Mouse (Mus musculus) forebrain, postnatal 0 days (tissue): ENCODE data around the gene Hist1h2bg. TPM values are rescaled to one million over a fixed set of nuclear protein-coding genes. Genes with fewer than 3 reads are reported as not detected.
A peak's percentile ranks its signal among the peaks of the same experiment; 100 is the strongest.
"Not testable (repeated sequence)": the region's sequence is repeated elsewhere in the genome, so short reads cannot be mapped to it uniquely, and the experiment has no call there.

Source experiments
- ATAC-seq: fragments of 200-750 bp; cut with Nextera tagmentation; 2 replicates; pipeline ENCODE4 v1.8.0; 2017; ENCODE audit warnings: mild to moderate bottlenecking, moderate library complexity
- DNase-seq: peaks from one replicate; pipeline ENCODE4 v3.0.0-alpha.2; 2015
- H3K27ac ChIP-seq: fragments of 300-500 bp; sonication (generic); 2 replicates; pipeline ENCODE4 v1.5.1; 2014; ENCODE audit warnings: low read depth, mild to moderate bottlenecking, antibody characterized with exemption, low read length, moderate library complexity, mixed read lengths
- H3K27me3 ChIP-seq: fragments of 300-500 bp; sonication (generic); 2 replicates; pipeline ENCODE4 v1.6.1; 2014; ENCODE audit warnings: mild to moderate bottlenecking, low read length, mixed read lengths; ENCODE audit not compliant: insufficient read depth
- H3K36me3 ChIP-seq: fragments of 300-500 bp; sonication (generic); 2 replicates; pipeline ENCODE4 v1.6.1; 2014; ENCODE audit warnings: mild to moderate bottlenecking, moderate library complexity; ENCODE audit not compliant: insufficient read depth
- H3K4me1 ChIP-seq: fragments of 300-500 bp; sonication (generic); 2 replicates; pipeline ENCODE4 v1.6.1; 2014; ENCODE audit warnings: antibody characterized with exemption; ENCODE audit not compliant: insufficient read depth
- H3K4me2 ChIP-seq: fragments of 300-500 bp; sonication (generic); 2 replicates; pipeline ENCODE4 v1.6.1; 2014; ENCODE audit warnings: low read depth, mild to moderate bottlenecking, moderate library complexity
- H3K4me3 ChIP-seq: fragments of 300-500 bp; sonication (generic); 2 replicates; pipeline ENCODE4 v1.5.1; 2014; ENCODE audit warnings: low read depth, low read length, mixed read lengths
- H3K9ac ChIP-seq: fragments of 300-500 bp; sonication (generic); 2 replicates; pipeline ENCODE4 v1.6.1; 2014; ENCODE audit warnings: mild to moderate bottlenecking
- H3K9me3 ChIP-seq: fragments of 300-500 bp; sonication (generic); 2 replicates; pipeline ENCODE4 v1.6.1; 2016; ENCODE audit warnings: low read length
- CTCF ChIP-seq: sonication (generic); IDR thresholded peaks from 2 replicates; pipeline ENCODE4 v1.5.1; 2016; ENCODE audit warnings: antibody characterized with exemption, control low read depth, low read depth
- WGBS: fragments of 180-500 bp; shearing (Covaris S2); extraction: QIAGEN DNeasy Blood & Tissue Kit; methylation state at CpG from one replicate; pipeline ENCODE4 v1.1.7; 2014; 5-methylcytosine and 5-hydroxymethylcytosine counted together
- polyA plus RNA-seq: library from polyadenylated mRNA; unstranded; fragments of >200 nt; fragmentation: Nextera tagmentation; extraction: Ambion mirVana; gene quantifications from 2 replicates; pipeline ENCODE4 v1.2.1, GENCODE M21; 2015
- total RNA-seq: library from RNA; depleted of rRNA; stranded (reverse); fragments of >200 nt; gene quantifications from 2 replicates; pipeline ENCODE4 v1.2.3, GENCODE M21; 2014

Gene Hist1h2bg
- total and polyA plus RNA-seq, 2 experiments from 2014 or later, result 3.6 to 367 TPM

GRCm38 (mm10) chr13:23550761-23551145 is 20.4 kb upstream of the Hist1h2bg start:
- Histone ChIP-seq H3K4me1 (0 out of 2 replicates have a peak, but pooled peaks cover 4% of the 10 kb centered on the region), H3K4me3 (peak overlapping the region; percentile 40), H3K36me3 (no peaks in the 10 kb centered on the region), H3K9ac (peak overlapping the region; percentile 49), H3K9me3 (no peaks in the 10 kb centered on the region), H3K4me2 (peak overlapping the region; percentile 57), H3K27me3 (no peaks in the 10 kb centered on the region), H3K27ac (peak overlapping the region; percentile 75)
- peak; percentile 24 for DNase-seq
- WGBS, result 9% methylated on average over 3 of the region's 3 CpGs
- no peak for TF ChIP-seq CTCF
- no peak for ATAC-seq

DNA sequence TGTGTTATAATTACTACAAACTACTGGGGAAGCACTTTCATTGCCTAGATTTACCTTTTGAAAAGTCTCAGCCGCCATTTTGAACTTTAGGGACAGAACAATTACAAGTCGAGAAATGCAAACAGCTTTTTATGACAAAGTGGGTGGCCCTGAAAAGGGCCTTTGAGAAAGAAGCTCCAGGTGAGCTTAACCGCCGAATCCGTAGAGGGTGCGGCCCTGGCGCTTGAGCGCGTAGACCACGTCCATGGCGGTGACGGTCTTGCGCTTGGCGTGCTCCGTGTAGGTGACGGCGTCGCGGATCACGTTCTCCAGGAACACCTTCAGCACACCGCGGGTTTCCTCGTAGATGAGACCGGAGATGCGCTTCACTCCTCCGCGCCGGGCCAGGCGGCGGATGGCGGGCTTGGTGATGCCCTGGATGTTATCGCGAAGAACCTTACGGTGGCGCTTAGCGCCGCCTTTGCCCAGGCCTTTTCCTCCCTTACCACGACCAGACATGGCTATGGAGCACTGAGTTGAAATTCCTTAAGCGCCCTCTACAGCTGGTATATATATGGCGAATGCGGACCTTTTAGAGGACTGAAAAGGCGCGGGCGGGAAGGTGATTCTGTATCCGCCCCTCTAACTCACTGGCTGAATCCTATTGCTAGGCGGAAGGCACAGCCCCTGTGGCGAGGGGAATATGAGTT is 19.9 kb upstream of the Hist1h2bg start, which contains the start of gene Hist1h4f:
Gene Hist1h4f, minus strand, starts transcription at position 503 of the 689 bp plus-strand sequence.
- WGBS, result 3% methylated on average over 47 of the region's 47 CpGs
- H3K4me2 ChIP-seq, result peak within 1 kb of the TSS; percentile 57
- not testable (repeated sequence) for H3K4me1 ChIP-seq, H3K36me3 ChIP-seq, H3K27me3 ChIP-seq, H3K9me3 ChIP-seq
- peak; percentile 72 for TF ChIP-seq CTCF
- H3K27ac ChIP-seq, result peak within 1 kb of the TSS; percentile 75
- H3K9ac ChIP-seq, result peak within 1 kb of the TSS; percentile 49
- peak; percentile 95 for DNase-seq
- peak; percentile 88 for ATAC-seq
- peak within 1 kb of the TSS; percentile 40 for H3K4me3 ChIP-seq

DNA sequence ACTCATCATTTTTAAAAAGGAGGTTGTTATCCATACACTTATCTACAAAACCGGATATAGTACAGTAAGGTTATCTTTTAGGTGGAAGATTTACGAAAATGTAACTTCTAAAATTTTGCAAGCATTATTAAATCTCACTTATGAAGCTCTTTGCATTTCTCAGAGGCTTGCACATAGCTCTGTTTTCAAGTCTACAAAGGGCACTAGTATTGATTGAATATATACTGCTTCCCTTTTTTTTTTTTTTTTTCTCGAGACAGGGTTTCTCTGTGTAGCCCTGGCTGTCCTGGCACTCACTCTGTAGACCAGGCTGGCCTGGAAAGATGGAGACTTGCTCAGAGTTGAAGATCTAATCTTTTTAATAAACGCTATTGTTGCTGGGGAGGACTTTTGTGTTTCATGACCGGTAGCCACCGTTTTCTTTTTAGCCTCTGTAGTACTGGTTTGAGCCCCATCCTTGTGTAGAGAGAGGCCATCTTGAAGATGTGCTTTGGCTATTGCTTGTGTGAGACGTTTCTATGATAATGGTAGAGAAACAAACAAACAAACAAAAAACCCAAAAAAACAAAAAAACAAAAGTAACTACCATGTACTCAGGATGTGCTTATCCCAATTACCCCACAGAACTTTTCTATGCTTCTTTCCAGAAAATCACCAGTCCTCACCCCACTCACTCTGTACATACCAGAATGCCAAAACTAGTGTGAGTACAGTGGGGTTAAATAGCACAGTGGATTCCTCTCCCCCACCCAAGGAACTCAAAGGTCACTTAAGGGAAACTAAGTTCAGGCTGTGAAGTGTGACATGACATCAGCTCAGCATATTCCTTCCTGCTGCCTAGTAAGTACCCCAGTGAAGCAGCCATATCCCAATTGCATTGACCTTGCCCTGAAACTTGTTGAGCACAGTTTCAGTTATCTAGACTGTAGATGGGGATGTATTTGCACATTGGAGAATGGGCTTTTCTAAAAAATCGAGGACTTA is 19.0 kb upstream of the Hist1h2bg start:
- H3K27ac ChIP-seq, result no peak overlapping the region; the same call in 1 of the 2 replicates
- 0 out of 2 replicates have a peak, but pooled peaks cover 4% of the 10 kb centered on the region for H3K4me1 ChIP-seq
- H3K36me3 ChIP-seq, result no peaks in the 10 kb centered on the region
- no peak overlapping the region for H3K9ac ChIP-seq
- DNase-seq (no peak), ATAC-seq (no peak)
- H3K4me2 ChIP-seq, result peak overlapping the region; percentile 57
- H3K4me3 ChIP-seq, result peak overlapping the region; percentile 40; the same call in 1 of the 2 replicates
- TF ChIP-seq CTCF, result no peak
- H3K9me3 ChIP-seq, result no peaks in the 10 kb centered on the region
- H3K27me3 ChIP-seq, result no peaks in the 10 kb centered on the region
- 46% methylated on average over 8 of the region's 8 CpGs for WGBS

GRCm38 (mm10) chr13:23552962-23553361 is 18.2 kb upstream of the Hist1h2bg start, which contains the start of gene Hist1h1d:
Gene Hist1h1d, plus strand, starts transcription at chr13:23553262.
- Histone ChIP-seq H3K27me3 (no peaks in the 10 kb centered on the region), H3K27ac (peak within 1 kb of the TSS; percentile 82; the same call in 1 of the 2 replicates), H3K9me3 (no peaks in the 10 kb centered on the region), H3K4me1 (0 out of 2 replicates have a peak, but pooled peaks cover 4% of the 10 kb centered on the region), H3K4me3 (no peak within 1 kb of the TSS), H3K9ac (no peak within 1 kb of the TSS), H3K36me3 (no peaks in the 10 kb centered on the region), H3K4me2 (no peak within 1 kb of the TSS; the same call in 1 of the 2 replicates)
- no peak for TF ChIP-seq CTCF
- ATAC-seq, result no peak
- DNase-seq, result no peak

GRCm38 (mm10) chr13:23554393-23554792 is 16.8 kb upstream of the Hist1h2bg start:
- H3K9ac ChIP-seq, result peak overlapping the region; percentile 56
- WGBS, result 18% methylated on average over 9 of the region's 9 CpGs
- no peak for TF ChIP-seq CTCF

GRCm38 (mm10) chr13:23554925-23555838 is 16.0 kb upstream of the Hist1h2bg start:
- under 1% methylated on average over 54 of the region's 54 CpGs for WGBS
- peak overlapping the region; percentile 56 for H3K9ac ChIP-seq
- H3K27ac ChIP-seq, result peak overlapping the region; percentile 82
- no peaks in the 10 kb centered on the region for H3K36me3 ChIP-seq
- peak; percentile 86 for ATAC-seq
- H3K4me3 ChIP-seq, result peak overlapping the region; percentile 51
- H3K9me3 ChIP-seq, result no peaks in the 10 kb centered on the region
- DNase-seq, result peak; percentile 89
- H3K4me1 ChIP-seq, result 0 out of 2 replicates have a peak, but pooled peaks cover 4% of the 10 kb centered on the region
- H3K4me2 ChIP-seq, result peak overlapping the region; percentile 99
- TF ChIP-seq CTCF, result no peak
- H3K27me3 ChIP-seq, result no peaks in the 10 kb centered on the region

More at GRCm38 (mm10) chr13:23554393-23554792, 16.8 kb upstream of the Hist1h2bg start:
- H3K36me3 ChIP-seq, result no peaks in the 10 kb centered on the region
- H3K4me2 ChIP-seq, result peak overlapping the region; percentile 99
- peak overlapping the region; percentile 51 for H3K4me3 ChIP-seq
- DNase-seq, result peak; percentile 27
- ATAC-seq, result no peak
- H3K4me1 ChIP-seq, result 0 out of 2 replicates have a peak, but pooled peaks cover 4% of the 10 kb centered on the region
- H3K9me3 ChIP-seq, result no peaks in the 10 kb centered on the region
- H3K27ac ChIP-seq, result peak overlapping the region; percentile 82
- no peaks in the 10 kb centered on the region for H3K27me3 ChIP-seq
